Mouse (Mus musculus) stomach, embryonic 15.5 days (tissue): ENCODE measurements around the gene Ly6f. TPM values are rescaled to one million over a fixed set of nuclear protein-coding genes. Genes with fewer than 3 reads are reported as not detected.

Experiments
- polyA plus RNA-seq: library from polyadenylated mRNA; unstranded; fragments of >200 nt; fragmentation: Nextera tagmentation; extraction: Ambion mirVana; gene quantifications from 2 replicates; pipeline ENCODE4 v1.2.1, GENCODE M21; 2015

Gene Ly6f
- polyA plus RNA-seq, 1 experiment from 2014 or later = not detected

Other genes with a start within 250 kb of the Ly6f start
- 17.8 and 19.4 TPM in 2 replicates for gene Ly6c1, start 219.6 kb upstream of the Ly6f start, polyA plus RNA-seq
- gene Ly6c2, start 156.5 kb upstream of the Ly6f start, polyA plus RNA-seq = 7.2 and 10.0 TPM in 2 replicates
- 0.37 and 1.1 TPM in 2 replicates for gene Ly6g, start 113.2 kb upstream of the Ly6f start, polyA plus RNA-seq
- gene BC025446, start 52.0 kb upstream of the Ly6f start, polyA plus RNA-seq = 6.3 and 10.5 TPM in 2 replicates